Mouse (Mus musculus): ENCODE data around the gene Cox8c. TPM values are rescaled to one million over a fixed set of nuclear protein-coding genes. Genes with fewer than 3 reads are reported as not detected.

Cox8c gene
- polyA plus RNA-seq, 1 experiment from 2014 or later, result not detected

Other genes with a start within 250 kb of the Cox8c start
- gene Itpk1, start 194.4 kb upstream of the Cox8c start, polyA plus RNA-seq (2015; fragmentation: Nextera tagmentation; extraction: Ambion mirVana), result 4.0 and 5.2 TPM in 2 replicates
- gene Moap1, start 155.7 kb upstream of the Cox8c start, polyA plus RNA-seq (2015; fragmentation: Nextera tagmentation; extraction: Ambion mirVana), result 7.6 and 8.4 TPM in 2 replicates
- 5.6 and 5.7 TPM in 2 replicates for gene Tmem251, start 155.6 kb upstream of the Cox8c start, polyA plus RNA-seq (2015; fragmentation: Nextera tagmentation; extraction: Ambion mirVana)
- not detected in 2 replicates for gene Gm28051, start 141.6 kb upstream of the Cox8c start, polyA plus RNA-seq (2015; fragmentation: Nextera tagmentation; extraction: Ambion mirVana)
- 12.7 and 12.8 TPM in 2 replicates for gene Gon7, start 141.5 kb upstream of the Cox8c start, polyA plus RNA-seq (2015; fragmentation: Nextera tagmentation; extraction: Ambion mirVana)
- 18.2 and 18.9 TPM in 2 replicates for gene Ubr7, start 141.3 kb upstream of the Cox8c start, polyA plus RNA-seq (2015; fragmentation: Nextera tagmentation; extraction: Ambion mirVana)
- 7.1 and 7.2 TPM in 2 replicates for gene Gm20604, start 140.6 kb upstream of the Cox8c start, polyA plus RNA-seq (2015; fragmentation: Nextera tagmentation; extraction: Ambion mirVana)
- 4.2 and 4.8 TPM in 2 replicates for gene Btbd7, start 20.8 kb upstream of the Cox8c start, polyA plus RNA-seq (2015; fragmentation: Nextera tagmentation; extraction: Ambion mirVana)
- gene Unc79, start 49.5 kb downstream of the Cox8c start, polyA plus RNA-seq (2015; fragmentation: Nextera tagmentation; extraction: Ambion mirVana), result 0.01 TPM in 1 of 2 replicates, not detected in the other